Mouse (Mus musculus) heart, embryonic 14.5 days (tissue): ENCODE data around the gene Ppp1cb. TPM values are rescaled to one million over a fixed set of nuclear protein-coding genes. Genes with fewer than 3 reads are reported as not detected.

Experiments used
- ATAC-seq: fragments of 200-750 bp; cut with Nextera tagmentation; 2 replicates; pipeline ENCODE4 v1.8.0; 2017; ENCODE audit warnings: low read depth, moderate TSS enrichment; ENCODE audit not compliant: insufficient number of reproducible peaks, insufficient read depth, low FRiP score
- H3K27ac ChIP-seq, 2 experiments: fragments of 200-500 bp in 1 of 2; fragments of 300-500 bp in 1 of 2; sonication (generic) in 1 of 2; replicated peaks in 1 of 2; 2 replicates each; pipeline ENCODE4 v1.5.1; 2012 to 2014; ENCODE audit warnings: low read depth in 2 of 2, low read length in 2 of 2, control low read depth in 1 of 2, mild to moderate bottlenecking in 1 of 2, mixed read lengths in 1 of 2; ENCODE audit not compliant: control insufficient read depth in 1 of 2, insufficient read depth in 1 of 2
- H3K27me3 ChIP-seq: fragments of 300-500 bp; sonication (generic); 2 replicates; pipeline ENCODE4 v1.6.1; 2014; ENCODE audit warnings: mild to moderate bottlenecking, low read length, control low read depth; ENCODE audit not compliant: control insufficient read depth, insufficient read depth
- H3K36me3 ChIP-seq: fragments of 300-500 bp; sonication (generic); 2 replicates; pipeline ENCODE4 v1.6.1; 2014; ENCODE audit warnings: mild to moderate bottlenecking, control low read depth, low read length, mixed read lengths; ENCODE audit not compliant: control insufficient read depth, insufficient read depth
- H3K4me1 ChIP-seq, 2 experiments: fragments of 200-500 bp in 1 of 2; fragments of 300-500 bp in 1 of 2; sonication (generic) in 1 of 2; 2 replicates each; pipeline ENCODE4 v1.6.1; 2012 to 2014; ENCODE audit warnings: low read length in 2 of 2, control low read depth in 1 of 2, mixed read lengths in 1 of 2; ENCODE audit not compliant: control insufficient read depth in 2 of 2, insufficient read depth in 2 of 2
- H3K4me2 ChIP-seq: fragments of 300-500 bp; sonication (generic); 2 replicates; pipeline ENCODE4 v1.6.1; 2014; ENCODE audit warnings: mild to moderate bottlenecking, low read length
- H3K4me3 ChIP-seq, 2 experiments: fragments of 200-500 bp in 1 of 2; fragments of 300-500 bp in 1 of 2; sonication (generic) in 1 of 2; 2 replicates each; pipeline ENCODE4 v1.5.1; 2012 to 2014; ENCODE audit warnings: low read length in 2 of 2, mild to moderate bottlenecking in 2 of 2, control low read depth in 1 of 2, low read depth in 1 of 2, moderate library complexity in 1 of 2; ENCODE audit not compliant: control insufficient read depth in 1 of 2, insufficient read depth in 1 of 2
- H3K9ac ChIP-seq: fragments of 300-500 bp; sonication (generic); 2 replicates; pipeline ENCODE4 v1.6.1; 2014; ENCODE audit warnings: mild to moderate bottlenecking, low read length
- H3K9me3 ChIP-seq: fragments of 300-500 bp; sonication (generic); 2 replicates; pipeline ENCODE4 v1.6.1; 2016; ENCODE audit warnings: low read length, control low read depth; ENCODE audit not compliant: control insufficient read depth
- WGBS: fragments of 180-500 bp; shearing (Covaris S2); extraction: QIAGEN DNeasy Blood & Tissue Kit; methylation state at CpG from one replicate; pipeline ENCODE4 v1.1.7; 2014; 5-methylcytosine and 5-hydroxymethylcytosine counted together
- polyA plus RNA-seq: library from polyadenylated mRNA; unstranded; fragments of >200 nt; fragmentation: Nextera tagmentation; extraction: Ambion mirVana; gene quantifications from 2 replicates; pipeline ENCODE4 v1.2.1, GENCODE M21; 2014

The Ppp1cb gene
- polyA plus RNA-seq, 1 experiment from 2014 or later: 286 TPM

DNA sequence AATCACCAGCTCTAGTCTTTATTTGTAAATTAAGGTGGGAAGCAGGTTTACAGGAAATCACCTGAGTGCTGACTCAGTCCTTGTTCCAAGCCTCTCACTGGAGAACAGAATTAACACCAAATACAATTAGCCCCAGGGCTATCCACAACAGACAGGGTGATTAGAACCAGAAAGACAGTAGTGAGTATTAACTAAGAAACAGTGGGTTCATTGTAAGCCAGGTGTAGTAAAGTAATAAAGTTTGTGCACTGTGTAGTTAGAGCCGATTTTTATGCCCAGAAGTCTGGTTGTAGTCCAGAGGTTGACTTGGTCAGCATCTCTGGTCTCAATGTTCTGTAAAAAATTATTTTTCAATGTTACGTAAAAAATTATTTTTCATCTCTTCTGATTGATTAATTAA is 90.8 kb downstream of the Ppp1cb start:
- H3K27ac ChIP-seq: no peak overlapping the region
- H3K36me3 ChIP-seq: no peaks in the 10 kb centered on the region
- no peaks in the 10 kb centered on the region for H3K9me3 ChIP-seq
- WGBS: 83% methylated on average over 2 of the region's 2 CpGs
- H3K27me3 ChIP-seq: no peaks in the 10 kb centered on the region
- no peak for ATAC-seq
- no peak overlapping the region for H3K4me2 ChIP-seq
- H3K9ac ChIP-seq: no peak overlapping the region
- no peaks in the 10 kb centered on the region for H3K4me1 ChIP-seq
- no peak overlapping the region for H3K4me3 ChIP-seq

DNA sequence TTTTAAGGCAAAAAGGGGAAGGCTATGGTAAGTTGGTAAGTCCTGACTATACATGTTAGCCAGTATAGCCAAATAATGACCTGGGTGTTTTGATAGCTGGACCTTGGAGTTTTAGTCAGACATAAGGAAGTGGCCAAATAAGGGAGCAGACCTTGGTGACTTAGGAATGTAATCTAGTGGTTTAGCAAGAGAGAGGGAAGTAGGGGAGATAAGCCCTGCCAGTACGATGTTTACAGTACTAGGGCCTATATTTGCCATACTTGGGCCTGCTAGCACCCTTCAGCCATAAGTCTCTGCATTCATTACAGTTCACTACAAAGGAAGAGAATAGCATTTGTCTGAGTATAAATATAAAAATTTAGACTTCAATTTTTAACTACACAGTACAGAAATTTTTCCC is 106.1 kb downstream of the Ppp1cb start:
- Histone ChIP-seq H3K36me3 (no peaks in the 10 kb centered on the region), H3K4me1 (no peaks in the 10 kb centered on the region), H3K9ac (no peak overlapping the region), H3K4me3 (no peak overlapping the region), H3K4me2 (no peak overlapping the region), H3K9me3 (no peaks in the 10 kb centered on the region), H3K27me3 (no peaks in the 10 kb centered on the region), H3K27ac (no peak overlapping the region)
- ATAC-seq: no peak
- 0% methylated on average over 1 of the region's 1 CpGs for WGBS

Other genes starting within 250 kb of the Ppp1cb start
- 1.8 and 3.2 TPM in 2 replicates for gene Plb1, start 226.1 kb upstream of the Ppp1cb start, polyA plus RNA-seq
- 29.4 and 31.2 TPM in 2 replicates for gene Yes1, start 152.3 kb downstream of the Ppp1cb start, polyA plus RNA-seq